Mouse (Mus musculus): Measurements from ENCODE around the gene Sik1. TPM values are rescaled to one million over a fixed set of nuclear protein-coding genes. Genes with fewer than 3 reads are reported as not detected.

The Sik1 gene
- polyA plus RNA-seq, 1 experiment, result 9.7 TPM

DNA sequence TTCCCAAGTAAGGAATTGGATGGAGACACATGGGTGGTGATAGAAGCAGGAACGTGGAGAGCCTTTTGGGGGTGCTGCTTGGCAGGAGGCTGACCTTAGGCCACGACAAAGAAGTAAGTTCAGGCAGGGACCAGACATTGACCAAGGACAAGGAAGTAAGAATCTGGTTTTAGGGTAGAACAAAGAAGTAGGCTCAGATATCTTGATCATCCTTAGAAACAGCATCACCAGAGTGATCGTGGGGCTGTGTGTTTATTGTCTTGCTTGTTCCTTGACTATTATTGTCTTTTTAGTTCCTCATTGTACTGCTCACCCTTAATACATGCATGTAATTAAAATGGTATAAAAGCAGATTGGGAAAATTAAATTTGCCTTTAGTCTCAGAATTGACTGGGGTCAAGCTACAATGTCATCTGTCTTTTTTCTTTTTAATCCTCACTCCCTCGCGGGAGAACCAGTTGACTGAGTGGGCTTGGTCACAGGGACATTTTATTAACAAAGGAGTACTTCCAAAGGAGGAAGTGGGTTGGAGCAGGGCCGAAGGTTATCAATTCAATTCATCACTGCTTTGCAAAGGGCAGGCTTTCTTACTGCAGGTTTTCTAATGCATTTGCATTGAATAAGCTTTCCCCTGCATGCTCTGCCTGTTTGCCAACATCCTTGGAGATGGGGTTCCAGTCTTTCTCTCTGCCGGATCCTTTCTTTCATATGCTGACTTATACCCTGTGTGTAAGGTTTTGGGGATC is 53.2 kb downstream of the Sik1 start:
- no peak for TF ChIP-seq POLR2A (IDR thresholded peaks at IDR 0.05; ENCODE audit: extremely low read depth, insufficient read depth, low read length)
- TF ChIP-seq CTCF (IDR thresholded peaks at IDR 0.05; ENCODE audit: extremely low read depth, insufficient read depth, low read length), result no peak
- no peak overlapping the region for H3K27ac ChIP-seq (ENCODE audit: insufficient read depth, low read length)
- no peak overlapping the region for H3K4me3 ChIP-seq (ENCODE audit: insufficient read depth, low read length)
- no peaks in the 10 kb centered on the region for H3K4me1 ChIP-seq (ENCODE audit: control insufficient read depth, insufficient read depth, low read length)

DNA sequence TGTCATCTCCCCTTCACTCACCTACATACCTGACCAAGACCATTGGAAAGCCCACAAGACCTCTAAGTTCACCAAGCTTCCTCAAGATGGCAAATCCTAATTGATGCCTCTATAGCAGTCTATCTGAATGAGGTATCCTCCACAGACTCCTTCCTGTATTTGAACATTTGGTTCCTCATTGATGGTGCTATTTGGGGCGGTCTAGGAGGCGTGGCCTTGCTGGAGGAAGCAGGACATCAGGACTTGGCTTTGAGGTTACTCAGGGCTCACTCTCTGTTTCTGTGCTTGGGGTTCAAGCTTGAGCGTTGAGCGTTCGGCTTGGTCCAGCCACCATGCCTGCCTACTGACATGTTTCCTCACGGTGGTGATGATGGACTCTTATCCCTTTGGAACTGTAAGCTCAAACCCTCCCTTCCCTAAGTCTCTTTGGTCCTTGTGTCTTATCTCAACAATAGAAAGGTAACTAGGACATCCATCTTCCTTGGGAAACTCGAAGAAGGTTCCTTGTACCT is 54.7 kb downstream of the Sik1 start:
- no peak overlapping the region for H3K27ac ChIP-seq (ENCODE audit: insufficient read depth, low read length)
- TF ChIP-seq CTCF (IDR thresholded peaks at IDR 0.05; ENCODE audit: extremely low read depth, insufficient read depth, low read length), result no peak
- TF ChIP-seq POLR2A (IDR thresholded peaks at IDR 0.05; ENCODE audit: extremely low read depth, insufficient read depth, low read length), result no peak

GRCm38 (mm10) chr17:31795893-31796292 is 59.7 kb downstream of the Sik1 start:
- Histone ChIP-seq H3K27ac (ENCODE audit: insufficient read depth, low read length) (no peak overlapping the region), H3K4me1 (ENCODE audit: control insufficient read depth, insufficient read depth, low read length) (no peaks in the 10 kb centered on the region), H3K4me3 (ENCODE audit: insufficient read depth, low read length) (no peak overlapping the region)
- no peak for TF ChIP-seq CTCF (IDR thresholded peaks at IDR 0.05; ENCODE audit: extremely low read depth, insufficient read depth, low read length)
- no peak for TF ChIP-seq POLR2A (IDR thresholded peaks at IDR 0.05; ENCODE audit: extremely low read depth, insufficient read depth, low read length)

More for the DNA sequence above, 54.7 kb downstream of the Sik1 start:
- no peaks in the 10 kb centered on the region for H3K4me1 ChIP-seq (ENCODE audit: control insufficient read depth, insufficient read depth, low read length)
- no peak overlapping the region for H3K4me3 ChIP-seq (ENCODE audit: insufficient read depth, low read length)

Other genes with a start within 250 kb of the Sik1 start
- gene Cbs, start 218.6 kb downstream of the Sik1 start, polyA plus RNA-seq (2012; rRNA removed), result 35.0 and 41.8 TPM in 2 replicates
- gene U2af1, start 196.9 kb downstream of the Sik1 start, polyA plus RNA-seq (2012; rRNA removed), result 139 and 148 TPM in 2 replicates
- gene Cryaa, start 178.0 kb downstream of the Sik1 start, polyA plus RNA-seq (2012; rRNA removed), result 0.13 and 0.21 TPM in 2 replicates
- gene Rrp1b, start 180.3 kb upstream of the Sik1 start, polyA plus RNA-seq (2012; rRNA removed), result 14.9 and 16.5 TPM in 2 replicates
- 0.27 and 0.32 TPM in 2 replicates for gene Hsf2bp, start 180.5 kb upstream of the Sik1 start, polyA plus RNA-seq (2012; rRNA removed)